Mouse (Mus musculus): ENCODE data around the gene Eogt. TPM values are rescaled to one million over a fixed set of nuclear protein-coding genes. Genes with fewer than 3 reads are reported as not detected.

The Eogt gene
- 13.6 and 15.0 TPM in 2 replicates for polyA plus RNA-seq (2012; rRNA removed)

GRCm38 (mm10) chr6:97148383-97149251 lies at the start of gene Eogt:
Gene Eogt, minus strand, starts transcription at chr6:97149182.

GRCm38 (mm10) chr6:97178491-97179366 lies 29.7 kb upstream of the Eogt start, which contains the start of gene Tmf1:
Gene Tmf1, minus strand, starts transcription at chr6:97179122.

GRCm38 (mm10) chr6:97060074-97060681 lies 88.8 kb downstream of the Eogt start, which contains the start of gene Fam19a4:
Gene Fam19a4, minus strand, starts transcription at chr6:97060413.

Other genes starting within 250 kb of the Eogt start
- 1.5 and 1.7 TPM in 2 replicates for gene Fam19a4, start 88.8 kb downstream of the Eogt start, polyA plus RNA-seq (2012; rRNA removed)
- gene Tmf1, start 29.9 kb upstream of the Eogt start, polyA plus RNA-seq (2012; rRNA removed) = 6.4 TPM in 2 replicates
- 82.5 and 90.4 TPM in 2 replicates for gene Uba3, start 56.5 kb upstream of the Eogt start, polyA plus RNA-seq (2012; rRNA removed)
- 90.8 and 99.3 TPM in 2 replicates for gene Arl6ip5, start 61.5 kb upstream of the Eogt start, polyA plus RNA-seq (2012; rRNA removed)
- gene Lmod3, start 103.6 kb upstream of the Eogt start, polyA plus RNA-seq (2012; rRNA removed) = 0.02 and 2.4 TPM in 2 replicates

All from central nervous system, embryonic 14 days (tissue).